ENCODE assay signal across 11 mouse cellular contexts in the genomic region with DNA sequence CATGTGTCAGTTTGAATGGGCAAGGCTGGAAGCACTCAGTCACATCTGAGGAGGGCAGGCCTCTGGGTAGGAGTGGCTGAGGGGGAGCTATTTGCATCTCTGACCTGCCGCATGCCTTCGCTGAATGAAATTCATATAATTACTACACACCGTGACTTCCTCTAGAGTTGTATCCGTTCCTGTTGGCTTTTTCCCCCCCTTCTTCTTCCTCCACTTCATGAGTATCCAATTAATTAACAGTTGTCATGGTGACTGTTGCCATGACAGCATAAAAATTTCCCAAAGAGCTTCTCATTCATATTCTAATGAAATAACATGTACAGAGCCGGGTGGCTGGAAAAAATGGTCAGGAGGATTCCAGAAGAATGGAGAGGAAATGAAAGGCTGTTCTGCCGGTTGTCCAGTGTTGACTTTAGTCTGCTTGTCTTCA.
A peak's percentile ranks its signal among the peaks of the same experiment; 100 is the strongest.
DNase-seq lines count a peak whose midpoint lies in the region; ATAC-seq lines count a peak whose summit lies in the region.
"Had no signal": no experiment of that assay in that cellular context is flagged by ENCODE, and none has a peak within 500 bp of the region (broad histone marks: within the 10 kb centered on the region; RNA-seq: fewer than 3 reads in every experiment).

No protein-coding gene starts in this region.

- no peaks in the 10 kb centered on the region for H3K36me3 ChIP-seq in kidney, embryonic 14.5 days (ENCODE audit: control insufficient read depth, insufficient read depth, low read length)
- H3K36me3 ChIP-seq: limb, embryonic 13.5 days had no signal

- no peaks in the 10 kb centered on the region for H3K4me1 ChIP-seq in kidney, embryonic 14.5 days (ENCODE audit: control insufficient read depth, insufficient read depth, low read length)
- H3K4me1 ChIP-seq: limb, embryonic 13.5 days had no signal

- H3K9me3 ChIP-seq in kidney, embryonic 14.5 days (ENCODE audit: control insufficient read depth, low read length) = no peaks in the 10 kb centered on the region
- H3K9me3 ChIP-seq: limb, embryonic 13.5 days had no signal

- ATAC-seq in kidney, embryonic 14.5 days (ENCODE audit: low FRiP score, low TSS enrichment) = peak; percentile 43; the same call in 1 of the 2 replicates

- H3K4me2 ChIP-seq in kidney, embryonic 14.5 days (replicated peaks; ENCODE audit: low read depth, low read length) = no peak overlapping the region
- H3K4me2 ChIP-seq: limb, embryonic 13.5 days had no signal

- H3K9ac ChIP-seq in kidney, embryonic 14.5 days (ENCODE audit: low read depth, low read length) = no peak overlapping the region
- H3K9ac ChIP-seq: limb, embryonic 13.5 days had no signal

- no peak for DNase-seq in kidney, adult 18-20 months
- peak; percentile 50 for DNase-seq in frontal cortex, postnatal 10 days (ENCODE audit: low spot score in 2 of 2)
- DNase-seq in layer of hippocampus, adult 9-11 months = peak; percentile 87
- DNase-seq in retina, postnatal 1 day = peak; percentile 93
- no peak for DNase-seq in thymus, postnatal 4 days
- no peak for DNase-seq in spleen, postnatal 36 days (ENCODE audit: low spot score in 2 of 2)
- DNase-seq in spleen, postnatal 10 days (ENCODE audit: low spot score in 2 of 2) = no peak
- DNase-seq: gastrocnemius, adult 2 months had no signal

- H3K4me3 ChIP-seq in kidney, embryonic 14.5 days (ENCODE audit: low read length) = no peak overlapping the region
- H3K4me3 ChIP-seq: gastrocnemius, adult 2 months; limb, embryonic 13.5 days had no signal

- peaks cover 3% of the 10 kb centered on the region; the same call in 1 of the 2 replicates for H3K27me3 ChIP-seq in kidney, embryonic 14.5 days (ENCODE audit: control insufficient read depth, insufficient read depth, low read length)
- H3K27me3 ChIP-seq: CH12.LX had no signal

- 52% methylated on average over 6 of the region's 6 CpGs for WGBS in kidney, embryonic 14.5 days

- no peak overlapping the region for H3K27ac ChIP-seq in kidney, embryonic 14.5 days (ENCODE audit: low read depth, low read length)
- H3K27ac ChIP-seq: gastrocnemius, adult 2 months; limb, embryonic 13.5 days had no signal

Comparison
In these comparisons a context has a peak if more than half of its experiments do, and no peak if none do; other contexts are left out.
1. DNase-seq: peak in frontal cortex, postnatal 10 days (2 of 2), layer of hippocampus, adult 9-11 months (single experiment) and retina, postnatal 1 day (single experiment); none in kidney, adult 18-20 months (single experiment), thymus, postnatal 4 days (single experiment), spleen, postnatal 36 days (0 of 2) and spleen, postnatal 10 days (0 of 2).